Mouse (Mus musculus): ENCODE measurements around the gene Cldn19. TPM values are rescaled to one million over a fixed set of nuclear protein-coding genes. Genes with fewer than 3 reads are reported as not detected.
A peak's percentile ranks its signal among the peaks of the same experiment; 100 is the strongest.
"Not testable (repeated sequence)": the region's sequence is repeated elsewhere in the genome, so short reads cannot be mapped to it uniquely, and the experiment has no call there.

The Cldn19 gene
- polyA plus RNA-seq, 1 experiment from 2014 or later, result 22.4 TPM

- Histone ChIP-seq H3K4me2 (replicated peaks; ENCODE audit: low read depth, low read length) (no peak overlapping the region), H3K27ac (ENCODE audit: low read length) (no peak overlapping the region), H3K27me3 (ENCODE audit: insufficient read depth, low read length) (no peaks in the 10 kb centered on the region), H3K36me3 (ENCODE audit: insufficient read depth, low read length) (no peaks in the 10 kb centered on the region), H3K4me1 (ENCODE audit: insufficient read depth, low read length) (peaks cover 13% of the 10 kb centered on the region; the same call in 1 of the 2 replicates), H3K9me3 (ENCODE audit: low read length) (no peaks in the 10 kb centered on the region), H3K9ac (replicated peaks; ENCODE audit: low read length) (no peak overlapping the region), H3K4me3 (ENCODE audit: low read length) (no peak overlapping the region)
- 72% methylated on average over 3 of the region's 3 CpGs for WGBS
- no peak for ATAC-seq (ENCODE audit: low FRiP score, low TSS enrichment)
Measured at GRCm38 (mm10) chr4:119263459-119263858, 8.2 kb downstream of the Cldn19 start.

DNA sequence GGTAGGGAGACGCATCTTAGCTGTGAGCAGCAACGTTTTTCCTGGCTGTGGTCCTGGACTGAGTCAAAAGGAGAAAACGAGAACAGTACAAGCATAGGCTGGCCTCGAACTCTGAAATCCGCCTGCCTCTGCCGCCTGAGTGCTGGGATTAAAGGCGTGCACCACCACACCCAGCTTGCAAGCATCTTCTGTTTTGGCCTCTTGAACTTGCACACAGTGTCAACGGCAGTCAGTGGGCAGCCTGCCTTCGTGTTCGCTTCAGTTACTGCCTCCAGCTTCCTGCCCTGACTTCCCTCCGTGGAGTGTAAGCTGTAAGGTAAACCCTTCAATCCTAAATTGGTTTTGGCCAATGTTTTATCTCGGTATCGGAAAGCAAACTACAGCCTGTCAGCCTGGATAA is 11.4 kb downstream of the Cldn19 start:
- 64% methylated on average over 13 of the region's 13 CpGs for WGBS
- no peak overlapping the region for H3K9ac ChIP-seq (replicated peaks; ENCODE audit: low read length)
- H3K36me3 ChIP-seq (ENCODE audit: insufficient read depth, low read length), result peaks cover 17% of the 10 kb centered on the region
- no peaks in the 10 kb centered on the region for H3K9me3 ChIP-seq (ENCODE audit: low read length)
- H3K4me1 ChIP-seq (ENCODE audit: insufficient read depth, low read length), result 0 out of 2 replicates have a peak, but pooled peaks cover 3% of the 10 kb centered on the region
- no peak for ATAC-seq (ENCODE audit: low FRiP score, low TSS enrichment)
- no peak overlapping the region for H3K4me2 ChIP-seq (replicated peaks; ENCODE audit: low read depth, low read length)
- peak overlapping the region; percentile 39; the same call in 1 of the 2 replicates for H3K27ac ChIP-seq (ENCODE audit: low read length)
- no peaks in the 10 kb centered on the region for H3K27me3 ChIP-seq (ENCODE audit: insufficient read depth, low read length)
- no peak overlapping the region for H3K4me3 ChIP-seq (ENCODE audit: low read length)

DNA sequence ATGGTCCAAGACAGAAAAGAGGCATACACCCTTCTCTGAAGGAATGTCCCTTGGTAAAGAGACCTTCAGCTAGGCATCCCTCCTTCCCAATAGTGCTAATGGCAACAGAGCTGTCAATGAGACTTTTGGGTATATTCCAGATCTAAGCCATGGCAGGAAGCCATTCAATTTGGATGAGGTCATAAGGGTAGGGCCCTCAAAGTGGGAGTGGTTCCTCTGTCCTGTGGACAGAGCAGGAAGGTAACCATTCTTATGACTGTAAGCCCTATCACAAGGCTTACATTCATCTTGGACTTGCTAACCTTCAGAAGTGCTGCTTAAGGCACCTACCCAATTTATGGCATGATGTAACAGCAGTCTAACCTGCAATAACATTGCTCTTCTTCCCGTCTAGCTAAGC is 19.4 kb downstream of the Cldn19 start:
- Histone ChIP-seq H3K27ac (ENCODE audit: low read length) (peak overlapping the region; percentile 58; the same call in 1 of the 2 replicates), H3K4me1 (ENCODE audit: insufficient read depth, low read length) (no peaks in the 10 kb centered on the region), H3K36me3 (ENCODE audit: insufficient read depth, low read length) (peaks cover 85% of the 10 kb centered on the region), H3K4me3 (ENCODE audit: low read length) (no peak overlapping the region), H3K27me3 (ENCODE audit: insufficient read depth, low read length) (no peaks in the 10 kb centered on the region), H3K9ac (replicated peaks; ENCODE audit: low read length) (no peak overlapping the region), H3K9me3 (ENCODE audit: low read length) (no peaks in the 10 kb centered on the region), H3K4me2 (replicated peaks; ENCODE audit: low read depth, low read length) (no peak overlapping the region)
- WGBS, result 75% methylated on average over 1 of the region's 1 CpGs
- ATAC-seq (ENCODE audit: low FRiP score, low TSS enrichment), result no peak

GRCm38 (mm10) chr4:119275226-119275625 is 20.0 kb downstream of the Cldn19 start:
- 0 out of 2 replicates have a peak, but pooled peaks have one; percentile 19 for ATAC-seq (ENCODE audit: low FRiP score, low TSS enrichment)
- Histone ChIP-seq H3K4me3 (ENCODE audit: low read length) (no peak overlapping the region), H3K4me1 (ENCODE audit: insufficient read depth, low read length) (no peaks in the 10 kb centered on the region), H3K36me3 (ENCODE audit: insufficient read depth, low read length) (peaks cover 83% of the 10 kb centered on the region), H3K9me3 (ENCODE audit: low read length) (no peaks in the 10 kb centered on the region), H3K27ac (ENCODE audit: low read length) (peak overlapping the region; percentile 58; the same call in 1 of the 2 replicates), H3K27me3 (ENCODE audit: insufficient read depth, low read length) (no peaks in the 10 kb centered on the region), H3K4me2 (replicated peaks; ENCODE audit: low read depth, low read length) (no peak overlapping the region), H3K9ac (replicated peaks; ENCODE audit: low read length) (no peak overlapping the region)
- 65% methylated on average over 2 of the region's 2 CpGs for WGBS

GRCm38 (mm10) chr4:119275726-119276125 is 20.5 kb downstream of the Cldn19 start:
- no peaks in the 10 kb centered on the region for H3K9me3 ChIP-seq (ENCODE audit: low read length)
- H3K9ac ChIP-seq (replicated peaks; ENCODE audit: low read length), result no peak overlapping the region
- 55% methylated on average over 2 of the region's 2 CpGs for WGBS
- no peaks in the 10 kb centered on the region for H3K27me3 ChIP-seq (ENCODE audit: insufficient read depth, low read length)
- peaks cover 81% of the 10 kb centered on the region for H3K36me3 ChIP-seq (ENCODE audit: insufficient read depth, low read length)
- H3K4me1 ChIP-seq (ENCODE audit: insufficient read depth, low read length), result no peaks in the 10 kb centered on the region
- peak overlapping the region; percentile 58; the same call in 1 of the 2 replicates for H3K27ac ChIP-seq (ENCODE audit: low read length)
- H3K4me3 ChIP-seq (ENCODE audit: low read length), result no peak overlapping the region
- H3K4me2 ChIP-seq (replicated peaks; ENCODE audit: low read depth, low read length), result no peak overlapping the region
- ATAC-seq (ENCODE audit: low FRiP score, low TSS enrichment), result no peak

DNA sequence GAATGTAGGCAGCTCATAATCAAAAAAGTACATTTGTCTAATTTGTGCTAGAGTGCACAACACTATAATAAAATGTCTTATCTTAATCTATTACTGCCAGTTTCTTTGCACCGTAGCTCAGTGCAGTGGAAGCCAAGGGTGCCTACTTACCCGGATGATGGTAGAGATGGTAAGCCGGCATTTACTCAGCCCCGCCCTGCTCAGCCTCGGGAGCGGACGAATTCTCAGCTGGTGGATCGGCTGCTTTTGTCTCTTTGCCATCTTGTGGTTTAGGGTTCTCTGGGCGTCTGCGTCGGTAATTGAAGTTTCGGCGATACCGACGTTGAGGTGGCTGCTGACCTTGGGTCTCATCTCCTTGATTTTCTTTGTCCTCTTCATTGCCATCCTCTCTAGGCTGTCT is 23.6 kb downstream of the Cldn19 start:
- not testable (repeated sequence) for H3K4me3 ChIP-seq (ENCODE audit: low read length); H3K4me1 ChIP-seq (ENCODE audit: insufficient read depth, low read length); H3K27me3 ChIP-seq (ENCODE audit: insufficient read depth, low read length); H3K9me3 ChIP-seq (ENCODE audit: low read length); H3K27ac ChIP-seq (ENCODE audit: low read length); ATAC-seq (ENCODE audit: low FRiP score, low TSS enrichment); H3K4me2 ChIP-seq (replicated peaks; ENCODE audit: low read depth, low read length); H3K9ac ChIP-seq (replicated peaks; ENCODE audit: low read length)
- WGBS, result 89% methylated on average over 15 of the region's 15 CpGs
- H3K36me3 ChIP-seq (ENCODE audit: insufficient read depth, low read length), result peaks cover 83% of the 10 kb centered on the region

- Histone ChIP-seq H3K4me1 (ENCODE audit: insufficient read depth, low read length) (peaks cover 24% of the 10 kb centered on the region), H3K4me2 (replicated peaks; ENCODE audit: low read depth, low read length) (no peak overlapping the region), H3K27me3 (ENCODE audit: insufficient read depth, low read length) (no peaks in the 10 kb centered on the region), H3K36me3 (ENCODE audit: insufficient read depth, low read length) (peaks cover 47% of the 10 kb centered on the region), H3K4me3 (ENCODE audit: low read length) (no peak overlapping the region), H3K27ac (ENCODE audit: low read length) (no peak overlapping the region), H3K9ac (replicated peaks; ENCODE audit: low read length) (no peak overlapping the region), H3K9me3 (ENCODE audit: low read length) (no peaks in the 10 kb centered on the region)
- WGBS, result 76% methylated on average over 1 of the region's 1 CpGs
- no peak for ATAC-seq (ENCODE audit: low FRiP score, low TSS enrichment)
Measured at GRCm38 (mm10) chr4:119284861-119285260, 29.6 kb downstream of the Cldn19 start.

- 56% methylated on average over 2 of the region's 2 CpGs for WGBS
- Histone ChIP-seq H3K36me3 (ENCODE audit: insufficient read depth, low read length) (peaks cover 44% of the 10 kb centered on the region), H3K9me3 (ENCODE audit: low read length) (no peaks in the 10 kb centered on the region), H3K4me1 (ENCODE audit: insufficient read depth, low read length) (peaks cover 26% of the 10 kb centered on the region), H3K4me3 (ENCODE audit: low read length) (no peak overlapping the region), H3K27ac (ENCODE audit: low read length) (peak overlapping the region; percentile 42; the same call in 1 of the 2 replicates), H3K4me2 (replicated peaks; ENCODE audit: low read depth, low read length) (no peak overlapping the region), H3K9ac (replicated peaks; ENCODE audit: low read length) (no peak overlapping the region), H3K27me3 (ENCODE audit: insufficient read depth, low read length) (no peaks in the 10 kb centered on the region)
- ATAC-seq (ENCODE audit: low FRiP score, low TSS enrichment), result no peak
Measured at GRCm38 (mm10) chr4:119285336-119285735, 30.1 kb downstream of the Cldn19 start.

DNA sequence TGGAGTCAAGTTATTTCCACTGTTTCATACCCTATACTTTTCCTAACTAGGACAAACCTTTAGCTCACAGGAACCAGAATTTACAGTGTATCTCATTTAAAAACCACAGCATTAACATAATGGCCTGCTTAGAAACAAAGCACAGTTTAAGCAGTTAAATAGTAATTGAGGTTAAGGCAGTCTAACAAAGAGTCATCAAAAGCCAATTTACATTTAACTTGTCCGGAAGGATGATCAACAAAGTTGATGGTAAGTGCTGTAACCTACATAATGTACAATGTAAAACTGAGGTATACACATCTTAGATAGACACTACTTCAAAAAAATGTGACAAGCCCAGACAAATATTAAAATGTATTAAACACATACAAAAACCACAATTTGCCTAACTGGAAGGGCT is 36.7 kb downstream of the Cldn19 start:
- H3K4me3 ChIP-seq (ENCODE audit: low read length), result peak overlapping the region; percentile 99
- peak overlapping the region; percentile 87 for H3K4me2 ChIP-seq (replicated peaks; ENCODE audit: low read depth, low read length)
- H3K9me3 ChIP-seq (ENCODE audit: low read length), result no peaks in the 10 kb centered on the region
- 61% methylated on average over 1 of the region's 1 CpGs for WGBS
- H3K9ac ChIP-seq (replicated peaks; ENCODE audit: low read length), result peak overlapping the region; percentile 94
- no peaks in the 10 kb centered on the region for H3K27me3 ChIP-seq (ENCODE audit: insufficient read depth, low read length)
- peaks cover 37% of the 10 kb centered on the region for H3K4me1 ChIP-seq (ENCODE audit: insufficient read depth, low read length)
- H3K27ac ChIP-seq (ENCODE audit: low read length), result no peak overlapping the region
- no peak for ATAC-seq (ENCODE audit: low FRiP score, low TSS enrichment)
- H3K36me3 ChIP-seq (ENCODE audit: insufficient read depth, low read length), result peaks cover 11% of the 10 kb centered on the region; the same call in 1 of the 2 replicates

GRCm38 (mm10) chr4:119292771-119293573 is 37.8 kb downstream of the Cldn19 start:
- Histone ChIP-seq H3K4me3 (ENCODE audit: low read length) (peak overlapping the region; percentile 99), H3K4me2 (replicated peaks; ENCODE audit: low read depth, low read length) (peak overlapping the region; percentile 87), H3K4me1 (ENCODE audit: insufficient read depth, low read length) (peaks cover 35% of the 10 kb centered on the region), H3K27ac (ENCODE audit: low read length) (peak overlapping the region; percentile 82), H3K9ac (replicated peaks; ENCODE audit: low read length) (peak overlapping the region; percentile 94), H3K36me3 (ENCODE audit: insufficient read depth, low read length) (peaks cover 8% of the 10 kb centered on the region; the same call in 1 of the 2 replicates), H3K9me3 (ENCODE audit: low read length) (no peaks in the 10 kb centered on the region), H3K27me3 (ENCODE audit: insufficient read depth, low read length) (no peaks in the 10 kb centered on the region)
- under 1% methylated on average over 24 of the region's 24 CpGs for WGBS
- no peak for ATAC-seq (ENCODE audit: low FRiP score, low TSS enrichment)

All from kidney, embryonic 16.5 days (tissue).